Mouse (Mus musculus): ENCODE measurements at regions not wholly inside any gene's neighbourhood (a gene's known extent, or its start where the extent isn't known, plus 50 kb on each side); places are given as distances from the start of the nearest gene placed in this dataset.

GRCm38 (mm10) chr4:40400089-40400488, 71.9 kb upstream of the Tmem215 start:
- no peak for DNase-seq

GRCm38 (mm10) chr4:40390183-40390582, 81.8 kb upstream of the Tmem215 start:
- DNase-seq: no peak

DNA sequence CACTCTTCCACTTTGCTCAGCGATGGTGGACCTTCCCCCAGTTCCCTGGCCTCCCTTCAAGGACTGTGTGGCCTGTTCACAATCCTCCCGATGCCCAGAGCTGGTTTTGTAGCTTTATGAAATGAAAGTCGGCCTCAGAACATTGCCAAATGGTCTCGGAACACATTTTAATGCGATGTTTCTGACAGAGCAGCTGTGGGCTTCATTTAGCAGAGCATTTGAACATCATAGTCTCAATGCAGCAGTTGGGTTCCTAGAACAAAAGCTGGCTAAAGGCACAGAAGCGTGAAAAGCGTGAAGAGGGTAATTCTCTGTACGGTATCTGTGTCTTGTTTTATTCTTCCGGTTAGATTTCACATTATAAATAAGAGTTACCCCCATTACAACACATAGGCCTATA, 86.7 kb upstream of the Tmem215 start:
- DNase-seq: no peak

GRCm38 (mm10) chr4:40384704-40385103, 87.3 kb upstream of the Tmem215 start:
- no peak for DNase-seq

GRCm38 (mm10) chr4:40380309-40380708, 91.7 kb upstream of the Tmem215 start:
- no peak for DNase-seq

DNA sequence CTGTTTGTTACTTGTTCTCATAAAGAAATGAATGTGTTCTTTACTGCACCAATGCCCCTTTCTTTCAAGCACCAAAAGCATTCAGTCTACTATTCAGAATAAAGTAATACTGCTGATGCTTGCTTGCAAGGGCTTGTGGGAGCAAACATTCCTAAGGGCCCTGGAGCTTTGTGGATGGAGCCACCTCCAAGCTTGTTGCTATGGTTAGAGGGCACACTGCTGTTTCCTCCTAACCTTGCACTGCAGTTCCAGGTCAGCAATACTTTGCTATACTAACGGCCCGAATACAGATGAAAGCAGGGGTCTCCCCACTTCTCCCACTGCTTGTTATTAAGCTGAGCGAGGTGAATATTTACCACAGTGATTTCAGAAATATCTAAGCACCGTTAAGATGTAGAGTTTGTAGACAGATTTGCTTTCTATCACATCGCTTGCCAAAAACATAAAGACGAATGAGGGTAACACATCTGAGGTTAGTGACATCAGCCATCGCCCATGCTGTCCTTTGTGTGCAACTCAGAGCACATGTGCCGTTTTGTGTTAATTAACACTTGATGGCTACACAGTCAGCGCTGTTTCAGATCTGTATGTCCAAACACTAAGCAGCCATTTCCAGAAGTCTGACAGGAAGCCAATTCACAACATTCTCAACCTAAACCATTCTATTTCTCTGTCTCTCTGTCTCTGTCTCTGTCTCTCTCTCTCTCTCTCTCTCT, 96.4 kb upstream of the Ndufb6 start:
- DNase-seq: no peak

DNA sequence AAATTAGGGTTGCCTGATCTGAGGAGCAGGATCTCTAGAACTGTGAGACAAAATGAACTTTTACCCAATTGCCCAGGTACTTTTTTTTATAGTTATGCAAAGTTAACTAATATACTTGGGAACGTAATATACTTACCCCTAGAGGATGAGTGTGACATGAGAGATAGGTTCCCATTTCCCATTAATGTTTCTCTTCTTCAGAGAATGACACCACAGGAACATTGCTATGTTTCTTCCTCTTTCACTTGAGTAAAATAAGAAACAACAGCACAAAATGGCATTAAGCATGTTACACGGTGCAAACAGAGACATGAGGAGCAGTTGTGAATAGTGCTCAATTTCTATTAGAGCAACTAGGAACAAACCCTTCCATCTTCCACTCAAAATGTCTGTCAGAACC, 95.0 kb upstream of the Ndufb6 start:
- DNase-seq: no peak

DNA sequence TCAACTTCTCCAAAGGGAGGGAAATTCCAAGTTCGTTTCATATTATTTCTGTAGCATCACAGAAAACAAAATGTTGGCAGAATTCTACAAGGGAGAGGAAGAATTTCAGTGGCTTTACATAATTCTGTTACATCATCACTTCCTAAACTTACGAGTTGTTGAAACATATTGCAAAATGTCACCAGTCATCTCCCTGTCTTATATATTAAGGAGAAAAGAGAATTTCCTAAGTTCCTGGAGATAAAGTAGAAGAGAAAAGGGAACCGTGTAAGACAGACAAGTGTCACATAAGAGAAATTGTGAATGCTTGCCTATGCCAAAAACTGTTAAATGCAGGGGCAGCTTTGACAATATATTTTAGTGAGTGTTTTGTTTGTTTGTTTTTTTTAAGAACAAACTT, 85.1 kb upstream of the Ndufb6 start:
- DNase-seq: no peak

GRCm38 (mm10) chr4:40359307-40359706, 80.1 kb upstream of the Ndufb6 start:
- DNase-seq: no peak

DNA sequence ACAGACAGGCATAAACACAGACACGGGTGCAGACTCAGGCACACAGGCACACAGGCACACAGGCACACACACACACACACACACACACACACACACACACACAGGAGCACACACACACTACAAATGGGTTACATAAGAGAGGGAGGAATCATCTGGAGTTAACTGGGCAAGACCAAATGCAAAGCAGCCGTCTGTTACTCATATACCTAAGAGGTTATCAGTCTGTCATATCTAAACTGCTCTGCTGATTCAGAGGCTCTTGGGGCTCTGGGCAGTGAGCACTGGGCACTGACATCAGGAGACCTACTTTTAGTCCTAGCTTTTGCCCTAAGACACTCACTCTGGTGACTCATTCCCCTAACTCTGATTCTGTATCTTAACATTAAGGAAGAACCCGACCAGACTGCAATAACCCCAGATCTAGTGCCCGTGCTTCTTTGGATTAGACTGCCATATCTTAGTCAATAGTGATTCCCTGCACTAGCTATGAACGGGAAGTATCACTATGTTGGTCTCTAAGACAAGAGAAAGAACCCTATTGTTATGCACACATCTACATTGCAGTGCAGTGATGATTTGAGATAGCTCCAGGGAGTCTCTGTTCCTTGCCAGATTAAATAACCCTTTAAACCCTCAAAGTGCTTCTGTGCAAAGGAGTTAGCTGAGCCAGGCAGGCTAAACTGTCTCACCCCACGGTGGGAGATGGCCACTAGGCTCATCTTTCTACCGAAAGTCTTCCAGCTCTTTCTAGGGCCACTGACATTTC, 78.0 kb upstream of the Ndufb6 start:
- no peak for DNase-seq

DNA sequence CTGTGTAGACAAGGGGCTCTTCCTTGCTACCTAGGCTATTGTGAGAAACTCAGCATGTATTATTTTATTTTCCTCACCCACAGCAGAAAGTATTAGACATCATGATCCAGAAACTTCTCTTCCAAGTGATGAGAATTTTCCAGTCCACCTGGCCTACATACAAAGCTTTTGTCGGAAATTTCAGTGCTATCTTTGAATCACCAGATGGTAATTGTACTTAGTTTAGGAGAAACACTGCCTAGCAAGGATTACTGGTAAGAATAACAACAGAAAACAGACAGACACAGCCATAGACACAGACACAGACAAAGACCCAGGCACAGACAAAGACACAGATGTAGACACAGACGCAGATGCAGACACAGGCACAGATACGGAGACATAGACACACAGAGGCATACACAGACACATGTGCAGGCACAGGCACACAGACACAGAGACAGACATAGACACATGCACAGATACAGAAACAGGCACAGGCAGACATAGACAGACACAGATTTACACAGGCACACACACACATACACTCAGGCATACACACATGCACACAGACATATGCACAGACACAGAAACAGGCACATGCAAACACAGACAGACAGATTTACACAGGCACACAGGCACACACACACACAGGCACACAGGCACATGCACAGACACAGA, 76.7 kb upstream of the Ndufb6 start:
- DNase-seq: no peak

- DNase-seq: no peak
Measured at GRCm38 (mm10) chr4:40354456-40354855, 75.2 kb upstream of the Ndufb6 start.

- no peak for DNase-seq
Measured at GRCm38 (mm10) chr4:40351648-40352047, 72.4 kb upstream of the Ndufb6 start.

DNA sequence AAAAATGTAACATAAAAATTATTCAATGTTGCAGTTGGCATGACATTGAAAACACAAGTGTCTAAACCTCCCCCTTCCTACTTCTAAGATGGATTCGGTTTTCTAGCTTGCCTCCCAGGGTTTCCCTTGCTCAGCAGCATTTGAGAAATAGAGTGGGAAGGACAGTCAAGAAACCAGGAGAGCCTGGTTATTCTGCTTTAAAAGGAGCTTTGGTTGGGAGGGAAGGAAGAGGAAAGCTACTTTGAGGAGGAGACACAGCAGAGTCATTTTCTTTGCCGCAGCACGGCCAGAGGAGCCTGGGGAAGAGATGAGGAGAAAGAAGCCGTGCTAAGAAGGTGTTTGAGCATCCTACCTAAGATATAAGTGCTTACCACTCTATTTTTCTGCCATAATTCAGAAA, 71.9 kb upstream of the Ndufb6 start:
- no peak for DNase-seq

DNA sequence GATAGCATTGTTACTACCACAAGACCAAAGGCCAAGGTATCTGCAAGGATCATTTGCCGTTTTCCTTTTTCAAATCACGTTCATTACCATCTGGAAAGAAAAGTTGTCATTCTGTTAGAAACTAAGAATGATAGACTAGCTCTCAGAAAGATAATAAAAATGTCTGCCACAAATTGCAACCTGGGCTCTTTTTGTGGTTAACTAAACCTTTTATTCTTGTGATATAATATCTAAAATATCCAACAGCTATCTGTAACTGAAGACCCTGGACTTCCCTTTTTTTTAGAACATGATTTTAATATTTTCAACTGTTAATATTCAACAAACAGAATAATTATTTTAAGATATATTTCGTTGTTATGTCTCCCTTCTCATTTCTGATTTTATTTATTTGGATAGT, 66.6 kb upstream of the Ndufb6 start:
- DNase-seq: no peak

- DNase-seq: no peak
Measured at GRCm38 (mm10) chr4:40342181-40342580, 63.0 kb upstream of the Ndufb6 start.

GRCm38 (mm10) chr4:40334841-40335240, 55.6 kb upstream of the Ndufb6 start:
- no peak for DNase-seq

DNA sequence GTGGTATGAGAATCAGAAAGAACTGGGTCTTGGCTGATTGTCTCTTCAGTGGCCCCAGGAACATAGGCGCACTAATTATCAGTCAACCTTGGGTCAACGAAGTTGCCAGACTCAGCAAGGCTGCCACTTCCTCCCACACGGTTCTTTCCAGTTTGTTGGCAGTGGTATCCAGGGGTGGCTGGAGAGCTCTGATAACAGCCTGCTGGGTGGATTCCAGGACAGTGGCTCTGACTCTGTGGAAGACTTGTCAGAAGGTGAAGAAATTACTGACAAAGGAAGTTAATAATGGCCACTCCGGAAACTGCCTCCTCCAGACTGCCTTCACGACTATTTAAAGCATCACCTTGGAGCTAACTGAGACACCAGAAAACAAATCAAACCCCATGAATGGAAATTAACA, 50.5 kb upstream of the Ndufb6 start:
- peak in 1 of 2 experiments; percentile 12 for DNase-seq
